Comparison of ENCODE assay signal across 15 mouse cellular contexts in the genomic region with DNA sequence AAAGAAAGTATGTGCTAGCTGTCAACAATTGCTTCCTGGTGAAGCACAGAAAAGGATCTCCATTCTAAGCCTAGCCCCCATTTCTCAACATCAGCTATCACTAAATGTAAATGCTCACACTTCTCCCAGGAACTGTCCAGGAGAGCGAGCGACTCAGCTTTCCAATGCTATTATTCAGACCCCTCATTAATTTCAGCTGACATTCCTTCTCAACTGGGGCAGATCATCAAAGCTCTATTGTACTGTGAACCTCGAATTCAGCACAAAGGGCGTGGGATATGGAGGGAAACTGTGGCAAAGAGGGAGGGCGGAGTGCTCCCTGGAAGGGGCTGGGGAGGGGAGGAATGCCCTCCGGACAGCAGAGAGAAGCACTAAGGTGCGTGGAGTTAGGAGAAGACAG.
DNase-seq lines count a peak whose midpoint lies in the region; ATAC-seq and TF ChIP-seq lines count a peak whose summit lies in the region.
"Had no signal": no experiment of that assay in that cellular context is flagged by ENCODE, and none has a peak within 500 bp of the region (broad histone marks: within the 10 kb centered on the region; RNA-seq: fewer than 3 reads in every experiment).

No protein-coding gene starts in this region.

- 21% methylated on average over 7 of the region's 7 CpGs for WGBS in forebrain, embryonic 10.5 days
- 4% methylated on average over 7 of the region's 7 CpGs for WGBS in forebrain, embryonic 15.5 days
- 26% methylated on average over 7 of the region's 7 CpGs for WGBS in kidney, embryonic 15.5 days
- 32% methylated on average over 7 of the region's 7 CpGs for WGBS in kidney, embryonic 14.5 days
- 23% methylated on average over 7 of the region's 7 CpGs for WGBS in stomach, embryonic 14.5 days
- 45% methylated on average over 7 of the region's 7 CpGs for WGBS in stomach, postnatal 0 days

- no peak overlapping the region for H3K4me3 ChIP-seq in forebrain, embryonic 10.5 days
- H3K4me3 ChIP-seq in forebrain, embryonic 15.5 days, result no peak overlapping the region
- H3K4me3 ChIP-seq in kidney, embryonic 15.5 days (replicated peaks), result no peak overlapping the region
- H3K4me3 ChIP-seq in kidney, embryonic 14.5 days (ENCODE audit: low read length), result no peak overlapping the region
- no peak overlapping the region for H3K4me3 ChIP-seq in stomach, embryonic 14.5 days (ENCODE audit: low read depth, low read length)
- H3K4me3 ChIP-seq in stomach, postnatal 0 days (ENCODE audit: low read depth, low read length), result no peak overlapping the region
- H3K4me3 ChIP-seq: hindbrain, embryonic 15.5 days; limb, embryonic 13.5 days had no signal

- H3K9me3 ChIP-seq in forebrain, embryonic 10.5 days, result no peaks in the 10 kb centered on the region
- H3K9me3 ChIP-seq in forebrain, embryonic 15.5 days, result no peaks in the 10 kb centered on the region
- no peaks in the 10 kb centered on the region for H3K9me3 ChIP-seq in kidney, embryonic 15.5 days (replicated peaks)
- no peaks in the 10 kb centered on the region for H3K9me3 ChIP-seq in kidney, embryonic 14.5 days (ENCODE audit: control insufficient read depth, low read length)
- no peaks in the 10 kb centered on the region for H3K9me3 ChIP-seq in stomach, embryonic 14.5 days (ENCODE audit: control insufficient read depth, low read depth, low read length)
- no peaks in the 10 kb centered on the region for H3K9me3 ChIP-seq in stomach, postnatal 0 days (ENCODE audit: control insufficient read depth, low read length)
- H3K9me3 ChIP-seq: hindbrain, embryonic 15.5 days; limb, embryonic 13.5 days had no signal

- no peaks in the 10 kb centered on the region for H3K36me3 ChIP-seq in forebrain, embryonic 10.5 days (replicated peaks)
- H3K36me3 ChIP-seq in forebrain, embryonic 15.5 days, result no peaks in the 10 kb centered on the region
- H3K36me3 ChIP-seq in kidney, embryonic 15.5 days, result no peaks in the 10 kb centered on the region
- H3K36me3 ChIP-seq in kidney, embryonic 14.5 days (ENCODE audit: control insufficient read depth, insufficient read depth, low read length), result no peaks in the 10 kb centered on the region
- H3K36me3 ChIP-seq in stomach, embryonic 14.5 days (ENCODE audit: control insufficient read depth, insufficient read depth, low read length), result no peaks in the 10 kb centered on the region
- no peaks in the 10 kb centered on the region for H3K36me3 ChIP-seq in stomach, postnatal 0 days (ENCODE audit: control insufficient read depth, insufficient read depth, low read length)
- H3K36me3 ChIP-seq: hindbrain, embryonic 15.5 days; limb, embryonic 13.5 days had no signal

- no peak for ATAC-seq in forebrain, embryonic 15.5 days (replicated peaks)
- no peak for ATAC-seq in kidney, embryonic 15.5 days (replicated peaks; ENCODE audit: low FRiP score)
- ATAC-seq in kidney, embryonic 14.5 days (ENCODE audit: low FRiP score, low TSS enrichment), result no peak
- ATAC-seq in stomach, embryonic 14.5 days (ENCODE audit: insufficient number of reproducible peaks, insufficient read depth, low FRiP score, low read depth), result no peak
- no peak for ATAC-seq in stomach, postnatal 0 days (ENCODE audit: low FRiP score, low TSS enrichment)
- ATAC-seq: Patski had no signal

- TF ChIP-seq CTCF in stomach, postnatal 0 days (IDR thresholded peaks at IDR 0.05; ENCODE audit: low read depth), result no peak

- TF ChIP-seq EP300 in stomach, postnatal 0 days (optimal IDR thresholded peaks at IDR 0.05), result no peak

- DNase-seq in forebrain, embryonic 10.5 days (ENCODE audit: extremely low spot score, low spot score), result no peak
- DNase-seq in stomach, postnatal 0 days (ENCODE audit: low spot score), result no peak
- DNase-seq in cerebellum, postnatal 14 days, result no peak
- DNase-seq in layer of hippocampus, postnatal 10 days (ENCODE audit: low spot score in 2 of 2), result no peak
- DNase-seq: cerebellum, adult 11 months; kidney, postnatal 10 days; lung, postnatal 4 days had no signal

- peaks cover 57% of the 10 kb centered on the region for H3K4me1 ChIP-seq in forebrain, embryonic 10.5 days
- peaks cover 9% of the 10 kb centered on the region for H3K4me1 ChIP-seq in forebrain, embryonic 15.5 days
- peaks cover 35% of the 10 kb centered on the region for H3K4me1 ChIP-seq in kidney, embryonic 15.5 days
- H3K4me1 ChIP-seq in kidney, embryonic 14.5 days (ENCODE audit: control insufficient read depth, insufficient read depth, low read length), result peaks cover 11% of the 10 kb centered on the region; the same call in 1 of the 2 replicates
- H3K4me1 ChIP-seq in stomach, embryonic 14.5 days (ENCODE audit: control insufficient read depth, insufficient read depth, low read length), result 0 out of 2 replicates have a peak, but pooled peaks cover 4% of the 10 kb centered on the region
- H3K4me1 ChIP-seq in stomach, postnatal 0 days (replicated peaks; ENCODE audit: control insufficient read depth, insufficient read depth), result no peaks in the 10 kb centered on the region

- 0 out of 2 replicates have a peak, but pooled peaks cover 9% of the 10 kb centered on the region for H3K27me3 ChIP-seq in forebrain, embryonic 10.5 days (ENCODE audit: poor library complexity, severe bottlenecking)
- no peaks in the 10 kb centered on the region for H3K27me3 ChIP-seq in forebrain, embryonic 15.5 days
- no peaks in the 10 kb centered on the region for H3K27me3 ChIP-seq in kidney, embryonic 15.5 days
- no peaks in the 10 kb centered on the region for H3K27me3 ChIP-seq in kidney, embryonic 14.5 days (ENCODE audit: control insufficient read depth, insufficient read depth, low read length)
- no peaks in the 10 kb centered on the region for H3K27me3 ChIP-seq in stomach, embryonic 14.5 days (ENCODE audit: control insufficient read depth, insufficient read depth, low read length)
- no peaks in the 10 kb centered on the region for H3K27me3 ChIP-seq in stomach, postnatal 0 days (ENCODE audit: control insufficient read depth, insufficient read depth, low read length)
- H3K27me3 ChIP-seq: CH12.LX; hindbrain, embryonic 15.5 days; limb, embryonic 13.5 days; Patski had no signal

- peak overlapping the region; percentile 88 for H3K27ac ChIP-seq in forebrain, embryonic 10.5 days
- no peak overlapping the region for H3K27ac ChIP-seq in forebrain, embryonic 15.5 days (replicated peaks)
- H3K27ac ChIP-seq in kidney, embryonic 15.5 days, result 0 out of 2 replicates have a peak overlapping the region, but pooled peaks have one; percentile 3
- H3K27ac ChIP-seq in kidney, embryonic 14.5 days (ENCODE audit: low read depth, low read length), result no peak overlapping the region
- H3K27ac ChIP-seq in stomach, embryonic 14.5 days (ENCODE audit: low read length), result peak overlapping the region; percentile 40; the same call in 1 of the 2 replicates
- H3K27ac ChIP-seq in stomach, postnatal 0 days (replicated peaks), result no peak overlapping the region
- H3K27ac ChIP-seq: hindbrain, embryonic 15.5 days; limb, embryonic 13.5 days had no signal

- no peak overlapping the region for H3K4me2 ChIP-seq in forebrain, embryonic 15.5 days (replicated peaks)
- H3K4me2 ChIP-seq in kidney, embryonic 15.5 days, result no peak overlapping the region
- no peak overlapping the region for H3K4me2 ChIP-seq in kidney, embryonic 14.5 days (replicated peaks; ENCODE audit: low read depth, low read length)
- H3K4me2 ChIP-seq in stomach, embryonic 14.5 days (replicated peaks; ENCODE audit: low read depth, low read length), result no peak overlapping the region
- H3K4me2 ChIP-seq in stomach, postnatal 0 days (replicated peaks; ENCODE audit: low read depth), result no peak overlapping the region
- H3K4me2 ChIP-seq: hindbrain, embryonic 15.5 days; limb, embryonic 13.5 days had no signal

- no peak overlapping the region for H3K9ac ChIP-seq in forebrain, embryonic 15.5 days (replicated peaks)
- H3K9ac ChIP-seq in kidney, embryonic 15.5 days, result no peak overlapping the region
- no peak overlapping the region for H3K9ac ChIP-seq in kidney, embryonic 14.5 days (ENCODE audit: low read depth, low read length)
- H3K9ac ChIP-seq in stomach, embryonic 14.5 days (replicated peaks; ENCODE audit: low read depth, low read length), result no peak overlapping the region
- H3K9ac ChIP-seq in stomach, postnatal 0 days (ENCODE audit: low read length), result no peak overlapping the region
- H3K9ac ChIP-seq: hindbrain, embryonic 15.5 days; limb, embryonic 13.5 days had no signal

Comparison
In these comparisons a context has a peak if more than half of its experiments do, and no peak if none do; other contexts are left out.
1. H3K27ac ChIP-seq: peak in forebrain, embryonic 10.5 days (single experiment), kidney, embryonic 15.5 days (single experiment) and stomach, embryonic 14.5 days (single experiment); none in forebrain, embryonic 15.5 days (single experiment), kidney, embryonic 14.5 days (single experiment) and stomach, postnatal 0 days (single experiment).